Mouse (Mus musculus): ENCODE data around the gene AI481877.

The AI481877 gene

DNA sequence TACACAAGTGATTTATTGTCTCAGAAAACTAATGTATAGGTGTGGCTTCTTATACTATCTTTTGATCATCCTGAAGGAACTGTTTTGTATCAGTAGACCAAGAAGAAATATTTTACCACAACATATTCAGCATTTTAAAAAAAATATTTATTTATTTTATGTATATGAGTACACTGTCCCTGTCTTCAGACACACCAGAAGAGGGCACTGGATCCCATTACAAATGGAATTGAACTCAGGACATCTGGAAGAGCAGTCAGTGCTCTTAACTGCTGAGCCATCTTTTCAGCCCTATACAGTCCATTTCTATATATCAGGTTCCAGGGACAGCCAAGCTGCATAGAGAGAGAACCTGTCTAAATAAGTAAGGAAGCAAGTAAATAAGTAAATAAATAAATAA, 15.2 kb downstream of the AI481877 start:
- no peak for DNase-seq

DNA sequence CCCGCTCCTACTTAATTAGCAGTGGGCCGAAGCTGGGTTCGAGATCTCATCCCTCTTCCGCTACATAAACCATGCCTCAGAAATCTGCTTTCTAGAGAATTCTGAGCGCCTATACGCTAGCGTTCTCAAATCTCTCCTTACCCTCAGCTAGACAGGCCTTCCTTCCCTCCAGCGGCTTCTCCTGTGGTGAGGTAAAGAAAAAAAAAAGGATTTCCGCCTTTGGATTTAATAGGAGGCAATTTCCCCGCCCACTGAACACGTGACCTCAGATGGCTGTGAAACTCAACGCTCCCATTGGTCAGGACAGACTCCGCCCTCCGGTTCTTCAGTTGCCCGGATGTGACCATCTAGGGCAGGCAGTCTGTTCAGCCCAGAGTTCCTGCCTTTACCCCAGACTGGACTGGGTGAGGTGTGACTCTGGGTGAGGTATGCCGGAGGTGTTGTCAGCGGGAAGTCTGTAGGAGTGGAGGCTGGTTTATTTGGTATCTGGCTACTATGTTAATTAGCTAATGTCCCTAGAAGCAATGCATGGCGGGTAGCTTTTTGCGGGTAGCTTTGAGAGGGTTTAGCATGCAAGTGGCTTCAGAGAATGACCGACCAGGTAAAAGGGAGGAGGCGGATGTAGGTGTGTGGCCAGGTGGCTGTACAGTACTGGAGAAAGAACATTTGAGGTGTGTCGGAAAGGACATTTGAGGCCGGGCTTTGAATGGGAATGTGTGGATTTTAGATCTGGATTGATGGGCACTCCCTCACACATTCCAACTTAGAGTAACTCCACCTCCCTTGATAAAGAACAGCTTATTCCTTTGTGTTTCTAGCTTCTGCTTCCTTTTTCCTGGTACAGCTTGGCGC, 20.9 kb downstream of the AI481877 start:
- no peak for DNase-seq

DNA sequence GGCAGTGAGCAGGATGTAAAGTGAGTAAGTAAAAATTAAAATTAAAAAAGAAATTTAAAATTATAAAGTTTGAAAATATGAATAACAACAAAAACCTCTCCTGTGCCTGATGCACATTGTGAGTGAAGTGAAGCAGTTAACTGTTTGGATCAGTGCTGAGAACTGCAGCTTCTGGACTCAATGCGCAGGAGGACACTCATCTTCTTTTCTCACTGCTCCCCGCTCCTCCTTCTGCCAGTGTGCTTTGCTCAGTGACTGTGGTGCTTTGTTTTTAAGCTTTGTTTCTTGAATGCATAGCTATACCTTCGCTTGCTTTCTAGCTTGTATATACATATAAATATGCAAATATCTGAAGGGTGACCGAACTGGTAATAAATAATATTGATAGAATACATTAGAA, 30.1 kb downstream of the AI481877 start:
- no peak for DNase-seq

DNA sequence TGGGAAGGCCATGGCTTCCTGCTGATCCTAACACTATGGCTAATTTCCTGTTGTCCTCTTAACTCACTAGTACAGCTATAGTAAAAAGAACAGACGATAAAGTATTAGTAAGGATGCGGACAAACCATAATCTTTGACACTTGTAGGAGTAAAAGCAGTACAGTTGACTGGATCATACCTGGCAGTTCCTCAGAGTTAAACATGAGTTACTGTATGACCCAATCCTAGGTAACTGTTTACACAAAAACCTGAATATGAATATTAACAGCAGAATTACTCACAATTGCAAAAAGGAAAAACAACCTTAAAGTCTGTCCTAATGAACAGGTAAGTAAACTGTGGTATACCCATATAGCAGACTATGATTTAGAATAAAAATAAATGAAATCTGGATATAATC, 30.9 kb downstream of the AI481877 start:
- DNase-seq = no peak

DNA sequence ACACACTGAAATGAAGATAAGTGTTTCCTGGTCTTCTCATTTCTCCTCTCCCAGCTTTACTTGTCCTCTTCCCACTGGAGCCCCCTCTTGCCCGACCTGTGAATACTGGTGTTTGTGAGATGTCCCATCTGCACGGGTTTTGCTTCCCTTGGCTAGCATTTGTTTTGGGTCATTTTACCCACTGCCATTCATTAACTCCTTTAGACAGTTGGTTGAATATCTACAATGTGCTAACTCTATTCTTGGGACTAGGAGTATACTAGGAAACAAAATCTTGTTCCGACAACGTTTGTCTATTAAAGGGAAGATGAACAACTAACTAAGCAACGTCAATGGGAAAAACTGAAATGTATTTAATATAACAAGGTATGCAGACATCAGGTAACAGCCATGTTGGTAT, 32.1 kb downstream of the AI481877 start:
- DNase-seq = no peak

DNA sequence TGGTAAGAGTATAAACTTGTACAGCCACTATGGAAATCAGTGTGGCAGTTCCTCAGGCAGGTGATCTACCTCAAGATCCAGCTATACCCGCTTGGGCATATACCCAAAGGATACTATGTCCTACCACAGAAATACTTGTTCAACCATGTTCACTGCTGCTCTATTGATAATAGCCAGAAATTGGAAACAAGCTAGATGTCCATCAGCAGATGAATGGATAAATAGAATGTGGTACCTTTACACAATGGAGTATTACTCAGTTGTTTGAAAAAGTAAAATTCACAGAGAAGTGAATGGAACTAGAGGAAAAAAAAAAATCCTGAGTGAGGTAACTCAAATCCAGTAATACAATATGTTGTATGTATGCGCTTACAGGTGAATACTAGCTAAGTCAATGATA, 34.6 kb downstream of the AI481877 start:
- DNase-seq = no peak

DNA sequence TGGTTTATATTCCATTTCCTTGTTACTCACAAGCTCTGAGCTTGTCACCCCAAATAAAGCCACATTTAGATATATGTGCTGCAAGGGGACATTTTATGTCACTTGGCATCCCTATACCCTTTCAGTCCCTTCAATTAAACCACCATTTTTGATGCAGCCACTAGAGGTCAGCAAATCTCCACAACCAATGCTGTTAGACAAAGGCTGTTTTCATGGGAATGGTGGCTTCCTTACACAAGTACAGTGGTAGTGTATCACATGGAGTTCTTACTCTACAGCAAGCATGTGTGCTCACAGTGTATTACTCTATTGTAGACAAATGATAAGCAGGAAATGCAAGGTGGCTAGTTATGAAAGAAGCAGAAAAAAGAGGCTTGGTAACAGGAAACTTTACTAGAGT, 42.4 kb downstream of the AI481877 start:
- peak; percentile 60 for DNase-seq

DNA sequence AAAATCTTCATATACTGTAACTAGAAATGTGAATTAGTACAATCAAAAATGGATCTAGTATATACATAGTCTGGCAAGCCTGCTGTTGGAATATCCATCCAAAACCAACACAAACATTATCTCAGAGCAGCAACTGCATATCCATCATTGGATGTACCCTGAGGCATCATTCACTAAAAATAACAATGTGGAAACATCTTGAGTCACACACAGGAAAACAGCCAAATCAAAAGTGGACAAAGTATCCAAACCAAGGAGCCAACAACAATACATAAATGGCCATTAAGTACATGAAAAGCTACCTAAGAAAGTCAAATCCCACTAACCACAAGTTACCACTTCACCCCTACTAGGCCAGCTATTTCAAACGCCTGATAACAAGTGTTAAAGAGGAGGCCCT, 49.4 kb downstream of the AI481877 start:
- DNase-seq = no peak

DNA sequence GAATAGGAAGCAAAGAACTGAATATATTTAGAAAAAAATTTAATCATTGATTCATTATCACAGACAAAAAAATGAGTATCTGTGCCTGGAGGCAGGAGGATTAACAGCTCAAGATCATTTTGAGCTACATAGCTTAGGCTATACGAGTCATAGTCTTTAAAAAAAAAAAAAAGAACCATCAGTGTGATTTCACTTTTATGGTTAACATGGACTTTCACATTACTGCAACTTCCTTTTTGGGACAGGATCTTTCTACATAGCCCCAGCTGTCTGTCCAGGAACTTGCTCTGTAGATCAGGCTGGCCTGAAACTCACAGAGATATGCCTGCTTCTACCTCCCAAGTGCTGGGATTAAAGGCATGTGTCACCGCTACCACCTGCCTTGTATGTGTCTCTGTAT, 55.4 kb downstream of the AI481877 start:
- no peak for DNase-seq

DNA sequence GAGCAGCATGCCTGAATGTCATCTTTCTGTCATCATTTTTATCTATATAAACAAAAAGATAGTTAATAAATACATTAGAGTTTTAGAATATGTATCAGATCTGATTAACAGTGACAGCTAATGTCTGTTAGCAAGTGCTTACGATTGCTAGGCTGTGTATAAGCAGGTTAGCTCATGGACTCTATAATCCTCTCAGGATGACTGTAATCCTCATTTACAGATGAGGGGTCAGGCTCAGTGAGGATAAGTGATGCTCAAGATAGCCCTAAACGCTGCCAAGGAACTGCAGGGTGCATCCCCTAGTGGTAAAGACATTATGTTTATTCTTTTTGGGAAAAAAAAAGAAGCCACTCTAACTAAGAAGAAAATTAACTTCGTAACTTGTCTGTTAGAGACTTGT, 69.5 kb downstream of the AI481877 start:
- DNase-seq = no peak

DNA sequence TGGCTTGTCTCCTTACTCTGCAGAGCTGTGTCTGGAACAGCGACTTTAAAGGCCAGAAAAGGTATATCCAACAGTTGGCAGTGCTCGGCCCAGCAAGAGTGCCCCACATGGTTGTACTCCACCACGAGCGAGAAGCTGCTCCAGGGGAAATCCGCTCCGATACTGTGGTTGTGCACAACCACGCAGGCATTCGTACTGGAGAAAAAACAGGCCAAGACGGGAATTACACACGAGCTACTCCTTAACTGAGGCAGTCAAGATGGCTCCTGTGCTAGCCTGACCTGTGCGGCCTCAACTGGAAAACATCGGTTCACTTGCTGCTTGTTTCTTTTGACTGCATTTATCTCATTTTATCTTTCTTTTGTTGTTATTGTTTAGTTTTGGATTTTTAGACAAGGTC, 76.3 kb downstream of the AI481877 start:
- DNase-seq = no peak

DNA sequence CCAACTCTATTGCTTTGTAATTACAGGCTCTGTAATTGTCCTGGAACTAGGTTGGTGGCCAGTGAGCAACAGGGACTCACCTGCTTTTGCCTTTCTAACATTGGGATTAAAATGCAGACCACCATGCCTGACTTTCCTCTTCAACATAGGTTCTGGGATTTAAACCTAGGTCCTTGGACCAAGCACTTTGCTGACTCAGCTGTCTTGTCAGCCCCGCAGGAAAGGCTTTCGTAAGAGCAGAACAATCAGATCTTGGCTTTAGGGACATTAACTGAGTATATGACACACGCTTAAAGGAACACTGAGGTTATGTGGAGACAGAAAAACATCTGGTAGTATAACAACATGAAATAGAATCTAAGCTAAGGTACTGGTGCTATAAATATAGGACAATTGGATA, 80.9 kb downstream of the AI481877 start:
- no peak for DNase-seq

DNA sequence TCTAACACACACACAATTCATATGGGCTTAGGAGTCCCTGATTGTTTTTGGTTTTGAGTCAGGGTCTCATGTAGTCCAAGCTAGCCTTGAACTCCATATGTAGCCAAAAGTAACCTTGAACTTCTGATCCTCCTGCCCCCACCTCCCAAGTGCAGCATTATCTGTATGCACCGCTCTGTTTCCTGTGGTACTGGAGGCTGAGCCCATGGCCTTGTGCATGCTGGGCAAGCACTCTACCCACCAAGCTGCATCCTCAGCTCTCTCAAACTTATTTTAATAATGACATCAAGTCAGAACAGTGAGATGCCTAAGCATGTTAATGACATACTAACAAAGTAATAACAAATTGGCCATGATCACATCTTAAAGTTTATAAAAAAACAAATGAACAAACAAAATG, 87.7 kb downstream of the AI481877 start:
- no peak for DNase-seq

DNA sequence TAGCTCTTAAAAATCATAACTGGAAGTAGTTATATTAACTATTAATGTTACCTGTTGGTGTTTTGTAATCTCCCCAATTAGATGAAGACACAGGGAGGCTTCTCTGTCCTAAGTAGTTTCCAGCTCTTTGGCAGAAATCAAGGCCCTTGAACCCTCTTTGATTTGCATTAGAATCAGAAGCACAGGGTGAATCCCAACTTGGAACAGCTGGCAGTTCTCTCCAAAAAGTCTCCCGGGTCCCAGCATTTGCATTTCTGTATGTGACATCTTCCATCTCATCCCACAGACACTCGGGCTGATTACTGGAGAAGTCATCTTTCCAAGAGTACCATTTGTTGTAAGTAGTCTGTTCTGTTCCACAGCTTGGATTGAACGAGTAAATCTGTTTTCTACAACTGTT, 91.6 kb downstream of the AI481877 start:
- no peak for DNase-seq

DNA sequence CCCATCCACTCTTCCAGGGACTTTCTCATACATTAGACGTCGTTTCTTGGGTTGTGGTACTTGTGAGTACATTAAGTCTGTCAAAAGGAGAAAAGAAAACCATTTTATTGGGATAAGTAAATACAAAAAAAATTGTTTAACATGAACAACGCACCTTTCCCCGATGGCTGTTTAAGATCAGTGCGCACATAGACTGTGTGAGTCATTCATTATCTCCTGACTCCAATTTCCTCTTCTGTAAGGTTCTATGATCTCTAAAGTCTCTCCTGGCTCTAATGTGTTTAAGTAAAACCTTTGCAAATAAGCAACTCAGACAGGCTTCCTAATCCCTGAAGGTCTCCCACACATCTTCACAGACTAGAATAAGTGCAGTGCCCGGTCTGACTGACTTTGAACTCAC, 94.9 kb downstream of the AI481877 start:
- DNase-seq = no peak

DNA sequence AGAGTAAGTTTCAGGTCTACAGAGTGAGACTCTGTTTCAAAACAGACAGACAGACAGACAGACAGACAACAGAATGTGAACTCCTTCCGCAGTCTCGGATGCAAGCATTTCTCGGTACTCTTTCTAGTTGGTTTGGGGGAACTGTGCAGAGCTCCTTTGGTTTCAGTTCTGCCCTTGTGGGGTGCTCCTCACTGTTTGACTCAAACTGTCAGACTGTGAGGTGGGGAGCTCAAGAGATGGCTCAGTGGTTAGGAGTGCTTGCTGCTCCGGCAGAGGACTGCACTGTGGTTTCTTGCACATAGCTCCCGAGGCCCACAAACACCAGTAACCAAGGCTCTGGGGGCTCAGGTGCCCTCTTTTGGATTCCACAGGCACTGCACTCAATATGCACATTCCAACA, 95.7 kb downstream of the AI481877 start:
- DNase-seq = no peak

DNA sequence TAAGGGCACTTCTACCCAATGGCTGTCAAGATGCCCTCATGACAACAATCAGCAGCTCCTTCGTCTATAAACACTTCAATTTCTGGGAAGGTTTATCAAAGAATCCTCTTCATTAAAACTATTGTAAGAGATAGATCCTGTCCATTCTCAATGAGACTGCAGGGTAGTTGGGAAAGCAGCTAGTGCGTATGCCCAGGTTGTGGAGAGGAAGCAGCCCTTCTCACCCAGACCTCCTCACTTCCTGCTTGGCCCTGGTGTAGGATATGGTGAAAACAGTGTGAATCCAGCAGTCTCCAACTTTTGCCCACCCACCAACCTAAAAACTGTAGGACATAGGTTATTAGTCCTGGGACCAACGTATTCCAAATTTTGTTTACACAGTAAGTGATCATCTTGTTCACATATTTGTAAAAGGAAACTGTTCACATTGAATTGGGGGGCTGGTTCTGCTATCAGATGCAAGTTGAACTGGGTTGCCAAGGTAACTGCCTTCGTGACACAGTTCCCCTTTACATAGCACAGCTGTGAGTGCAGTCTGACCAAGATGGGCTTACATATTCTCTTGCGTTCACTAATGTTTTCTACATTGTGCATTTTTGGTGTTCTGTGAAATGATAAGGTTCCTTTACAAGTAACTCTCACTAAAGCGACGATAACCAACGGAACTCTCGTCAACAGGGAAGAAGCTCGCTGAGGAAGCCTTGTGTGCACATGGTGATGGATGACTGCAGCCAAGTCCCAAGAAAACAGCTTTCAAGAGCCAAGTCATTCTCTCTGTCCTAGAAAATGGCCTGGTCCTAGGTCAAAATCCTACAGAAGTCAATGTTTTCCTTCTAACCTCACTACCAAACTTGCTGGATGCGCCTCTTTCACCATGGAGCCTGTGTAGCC, 98.1 kb downstream of the AI481877 start:
- DNase-seq = no peak

DNA sequence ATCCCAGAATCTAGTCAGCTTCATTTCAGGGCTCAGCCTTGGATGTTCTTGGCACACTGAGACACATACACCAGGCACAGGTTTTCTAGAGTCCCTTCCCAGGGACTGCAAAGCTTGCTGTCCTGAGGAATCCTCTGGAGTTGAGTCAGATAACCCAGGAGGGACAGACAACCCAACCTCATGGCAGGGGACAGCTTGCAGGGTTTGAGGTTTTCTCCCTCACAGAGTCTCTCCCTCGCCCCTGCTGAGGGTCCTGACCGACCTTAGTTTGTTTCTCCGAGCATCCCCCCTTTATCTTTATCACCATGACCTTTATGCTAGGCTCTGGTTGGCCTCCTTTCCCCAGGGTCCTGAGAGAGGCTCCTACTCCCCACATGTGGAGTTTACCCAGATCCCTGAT, 101.3 kb downstream of the AI481877 start:
- DNase-seq = no peak

DNA sequence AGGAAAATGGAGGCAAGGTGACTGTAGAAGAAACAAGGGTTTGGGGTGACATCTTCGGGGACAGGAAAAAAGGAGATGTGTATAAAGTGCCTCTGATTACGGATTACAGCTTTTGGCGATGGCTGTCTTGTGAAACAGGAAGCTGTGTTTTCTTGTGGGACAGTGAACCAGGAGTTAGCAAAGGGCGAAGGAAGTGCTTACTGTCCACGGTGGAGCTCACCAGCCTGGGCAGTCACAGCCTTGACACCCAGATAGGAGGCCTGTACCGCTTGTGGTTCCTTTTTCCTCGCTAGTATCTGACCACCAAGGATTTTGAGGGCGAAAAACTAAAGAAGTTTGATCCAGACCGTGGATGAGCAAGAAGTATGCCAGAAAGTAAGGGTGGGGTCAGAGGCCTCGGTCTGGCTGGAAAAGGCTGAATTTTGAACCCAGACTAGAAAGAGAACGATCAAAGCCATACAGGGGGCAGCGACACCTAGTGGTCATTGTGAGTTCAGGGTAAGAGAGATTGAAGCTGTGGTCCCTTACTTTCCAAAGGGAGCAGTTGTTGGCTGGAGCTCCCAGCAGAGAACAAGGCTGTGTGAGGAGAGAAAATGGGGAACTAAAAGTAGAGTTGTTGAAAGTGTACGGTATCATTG, 102.2 kb downstream of the AI481877 start:
- peak; percentile 78 for DNase-seq

DNA sequence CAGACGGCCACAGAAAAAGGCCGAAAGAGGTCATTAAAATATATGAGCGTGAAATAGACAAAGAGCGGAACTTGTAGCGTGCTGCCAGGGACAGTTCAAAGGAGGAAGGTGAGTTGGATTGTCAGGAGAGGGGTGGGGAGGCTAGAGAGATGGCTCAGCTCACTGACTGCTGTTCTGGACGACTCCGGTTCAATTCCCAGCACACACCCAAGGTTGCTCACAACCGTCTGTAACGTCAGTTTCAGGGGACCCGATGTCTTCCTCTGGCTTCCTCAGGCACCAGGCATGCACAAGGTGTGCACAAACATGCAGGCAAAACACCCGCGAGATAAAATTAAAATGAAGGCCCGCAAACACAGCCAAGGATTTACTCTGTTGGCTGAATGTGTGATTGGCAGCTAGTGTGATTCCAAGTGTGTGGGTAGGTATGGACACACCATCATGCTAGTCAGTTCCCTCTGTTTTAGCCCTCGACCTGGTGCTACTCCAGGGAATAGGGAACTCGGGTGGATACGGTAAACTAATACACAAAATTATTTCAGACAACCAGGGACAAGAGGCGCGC, 102.9 kb downstream of the AI481877 start:
- no peak for DNase-seq

DNA sequence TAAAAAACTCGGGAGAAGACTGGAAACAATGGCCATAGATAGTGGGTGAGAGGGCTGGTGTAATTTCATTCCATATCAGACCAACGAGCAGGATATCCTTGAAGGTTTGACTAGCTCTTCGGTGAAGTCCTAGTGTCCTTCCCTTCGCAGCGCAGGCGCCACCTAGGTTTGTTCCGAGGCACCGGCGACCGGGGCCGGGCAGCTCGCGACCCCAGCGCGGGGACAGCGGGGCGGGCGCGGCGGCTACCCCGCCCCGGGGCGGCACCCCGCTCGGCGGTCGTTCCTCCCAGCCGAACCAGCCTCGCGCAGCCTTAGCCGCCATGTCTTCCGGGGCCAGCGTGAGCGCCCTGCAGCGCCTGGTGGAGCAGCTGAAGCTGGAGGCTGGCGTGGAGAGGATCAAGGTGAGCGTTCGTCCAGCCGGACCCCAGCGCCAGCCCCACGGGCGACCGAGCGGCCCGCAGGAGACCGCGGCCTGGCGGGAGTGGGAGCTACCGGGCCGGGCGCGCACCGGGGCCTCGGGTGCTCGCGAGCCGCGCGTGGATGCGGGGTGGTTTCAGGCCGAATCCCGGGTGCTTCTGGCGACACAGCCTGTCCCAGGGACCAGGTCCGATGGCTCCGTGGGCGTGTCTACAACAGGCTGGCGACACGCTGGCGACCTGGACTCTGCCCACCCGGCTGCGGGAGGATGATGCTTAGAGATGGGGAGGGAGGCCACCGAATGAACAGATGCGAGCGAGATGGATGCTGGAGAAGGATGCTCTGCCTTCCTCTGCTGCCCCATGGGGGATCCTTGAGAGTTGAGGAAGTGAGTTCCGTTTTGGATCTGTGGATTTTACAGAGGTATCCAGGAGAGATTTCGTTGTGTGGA, 103.6 kb downstream of the AI481877 start, which contains the start of gene Gng10:
TSS of gene Gng10 (plus strand) at position 171 of the 868 bp plus-strand sequence.
- DNase-seq = peak; percentile 71

DNA sequence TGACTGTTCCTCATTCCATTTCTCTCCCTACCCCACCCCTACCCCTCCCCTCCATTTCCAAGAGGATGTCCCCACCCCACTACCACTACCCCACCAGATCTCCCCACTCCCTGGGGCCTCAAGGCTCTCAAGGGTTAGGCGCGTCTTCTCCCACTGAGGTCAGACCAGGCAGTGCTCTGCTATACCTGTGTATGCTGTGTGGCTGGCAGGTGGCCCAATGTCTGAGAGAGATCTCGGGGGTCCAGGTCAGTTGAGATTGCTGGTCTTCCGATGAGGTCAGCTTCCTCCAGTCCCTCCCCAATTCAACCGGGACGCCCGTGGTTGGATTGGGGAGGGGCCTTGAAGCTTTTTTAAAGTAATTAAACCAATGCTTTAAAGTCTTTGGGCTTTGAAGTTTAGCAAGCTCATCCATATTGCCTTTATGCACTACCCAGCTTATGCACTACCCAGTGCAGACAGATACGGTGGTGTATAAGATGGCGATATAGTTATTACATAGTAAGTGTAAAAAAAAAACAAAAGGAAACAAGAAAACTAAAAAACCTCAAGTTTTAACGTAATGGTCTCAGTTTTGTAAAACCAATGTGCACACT, 104.4 kb downstream of the AI481877 start:
- no peak for DNase-seq
